Mouse (Mus musculus): ENCODE measurements around the gene Ccdc154.

The Ccdc154 gene

GRCm38 (mm10) chr17:25184961-25185360 is 22.7 kb downstream of the Ccdc154 start:
- no peak for DNase-seq

GRCm38 (mm10) chr17:25187784-25188149 is 25.5 kb downstream of the Ccdc154 start:
- no peak for DNase-seq

GRCm38 (mm10) chr17:25188150-25189031 is 26.1 kb downstream of the Ccdc154 start, which contains the start of gene Unkl:
Gene Unkl, plus strand, starts transcription at chr17:25188397.
- DNase-seq = peak; percentile 85

DNA sequence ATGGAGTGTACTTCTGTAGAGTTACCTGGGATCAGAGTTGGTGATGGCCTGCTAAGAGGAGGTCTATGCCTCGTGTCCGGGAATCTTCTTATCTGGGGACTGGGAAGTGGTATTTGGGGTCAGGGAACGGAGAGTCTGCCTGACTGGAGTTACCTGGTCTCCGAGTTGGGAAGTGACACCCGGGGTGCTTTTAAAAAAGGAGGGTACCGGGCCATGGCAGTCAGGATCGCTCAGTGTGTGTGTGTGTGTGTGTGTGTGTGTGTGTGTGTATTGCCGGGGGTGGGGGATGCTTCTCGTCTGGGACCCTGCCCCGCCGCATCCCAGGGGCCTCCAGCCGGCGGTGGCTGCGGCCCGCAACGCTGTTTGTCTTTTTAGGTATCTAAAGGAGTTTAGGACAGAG is 26.8 kb downstream of the Ccdc154 start:
- no peak for DNase-seq

GRCm38 (mm10) chr17:25202401-25202800 is 40.1 kb downstream of the Ccdc154 start:
- no peak for DNase-seq

- DNase-seq = peak; percentile 55
Measured at GRCm38 (mm10) chr17:25210006-25210405, 47.7 kb downstream of the Ccdc154 start.

- DNase-seq = peak; percentile 79
Measured at GRCm38 (mm10) chr17:25210680-25211466, 48.6 kb downstream of the Ccdc154 start.

- no peak for DNase-seq
Measured at GRCm38 (mm10) chr17:25211705-25212104, 49.4 kb downstream of the Ccdc154 start.

DNA sequence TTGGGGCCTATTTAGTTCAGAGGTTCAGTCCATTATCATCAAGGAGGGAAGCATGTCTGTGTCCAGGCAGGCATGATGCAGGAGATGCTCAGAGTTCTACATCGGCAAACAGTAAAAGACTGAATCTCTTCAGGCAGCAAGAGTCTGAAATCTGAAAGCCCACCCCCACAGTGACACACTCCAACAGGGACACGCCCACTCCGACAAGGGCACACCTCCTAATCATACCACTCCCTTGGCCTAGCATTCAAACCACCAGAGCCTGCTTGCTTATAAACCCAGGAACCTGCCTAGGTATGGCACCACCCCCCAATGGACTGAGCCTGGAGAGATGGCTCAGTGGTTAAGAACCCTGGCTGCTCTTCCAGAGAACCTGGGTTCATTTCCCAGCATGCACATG is 53.2 kb downstream of the Ccdc154 start:
- no peak for DNase-seq

DNA sequence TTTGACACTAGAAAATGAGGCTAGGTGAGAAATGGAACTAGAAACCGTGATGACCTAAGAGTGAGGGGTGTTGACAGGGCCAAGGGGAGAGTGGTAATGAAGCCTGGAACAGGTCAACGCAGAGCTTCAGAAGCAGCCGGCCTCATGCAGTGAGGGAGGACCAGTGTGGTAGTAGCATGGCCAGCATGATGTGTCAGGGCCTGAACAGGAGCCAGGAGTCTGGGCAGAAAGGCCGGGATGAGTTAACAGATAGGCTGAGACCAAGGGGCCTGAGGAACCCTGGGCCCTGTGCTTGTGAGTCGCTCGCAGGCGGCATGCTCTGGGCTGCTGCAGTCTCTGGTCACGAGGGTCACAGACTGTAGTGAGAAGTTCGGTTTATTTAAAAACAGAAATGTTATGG is 56.7 kb downstream of the Ccdc154 start:
- DNase-seq = no peak

GRCm38 (mm10) chr17:25219492-25220295 is 57.4 kb downstream of the Ccdc154 start:
- no peak for DNase-seq

GRCm38 (mm10) chr17:25220746-25221145 is 58.5 kb downstream of the Ccdc154 start:
- no peak for DNase-seq
